10 mouse cellular contexts compared by ENCODE assay signal in the genomic region with DNA sequence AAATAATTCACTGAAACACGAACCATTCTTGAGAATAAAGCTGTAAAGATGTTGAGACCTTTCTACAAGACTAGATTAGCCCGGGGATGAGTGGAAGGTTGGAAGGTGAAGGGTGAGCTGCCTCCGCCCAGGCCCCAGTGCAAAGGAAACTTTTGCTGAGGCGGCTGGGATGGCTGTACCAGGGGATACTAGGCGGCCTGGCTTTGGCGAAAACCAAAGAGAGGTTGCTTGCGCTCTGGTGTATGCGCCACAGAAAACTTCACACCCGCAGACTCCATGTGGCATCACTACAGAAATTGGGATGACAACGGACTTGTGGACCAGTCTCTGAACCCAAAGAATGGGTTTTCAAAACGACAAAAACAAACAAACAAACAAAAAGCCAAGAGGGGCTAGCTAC. TPM values are rescaled to one million over a fixed set of nuclear protein-coding genes. Genes with fewer than 3 reads are reported as not detected.
A peak's percentile ranks its signal among the peaks of the same experiment; 100 is the strongest.
DNase-seq lines count a peak whose midpoint lies in the region; ATAC-seq lines count a peak whose summit lies in the region.
"Had no signal": no experiment of that assay in that cellular context is flagged by ENCODE, and none has a peak within 500 bp of the region (broad histone marks: within the 10 kb centered on the region; RNA-seq: fewer than 3 reads in every experiment).

No protein-coding gene starts in this region.

- DNase-seq in kidney, adult 18-20 months, result no peak
- peak; percentile 17 for DNase-seq in embryonic facial prominence, embryonic 11.5 days (ENCODE audit: low spot score)
- DNase-seq in kidney, postnatal 10 days, result peak; percentile 39
- peak; percentile 27 for DNase-seq in retina, embryonic 14.5 days (ENCODE audit: low spot score)
- no peak for DNase-seq in frontal cortex, postnatal 10 days (ENCODE audit: low spot score in 2 of 2)
- DNase-seq: gastrocnemius, postnatal 14 days; heart, postnatal 14 days had no signal

- peak overlapping the region; percentile 83 for H3K9ac ChIP-seq in kidney, embryonic 14.5 days (ENCODE audit: low read depth, low read length)
- no peak overlapping the region for H3K9ac ChIP-seq in embryonic facial prominence, embryonic 11.5 days (replicated peaks; ENCODE audit: low read length)
- H3K9ac ChIP-seq in heart, embryonic 11.5 days (ENCODE audit: low read depth, low read length), result no peak overlapping the region
- H3K9ac ChIP-seq: liver, embryonic 14.5 days had no signal

- no peaks in the 10 kb centered on the region for H3K9me3 ChIP-seq in kidney, embryonic 14.5 days (ENCODE audit: control insufficient read depth, low read length)
- H3K9me3 ChIP-seq in embryonic facial prominence, embryonic 11.5 days (replicated peaks; ENCODE audit: control insufficient read depth, low read length), result no peaks in the 10 kb centered on the region
- no peaks in the 10 kb centered on the region for H3K9me3 ChIP-seq in heart, embryonic 11.5 days (replicated peaks; ENCODE audit: control insufficient read depth, low read length)

- H3K27ac ChIP-seq in kidney, embryonic 14.5 days (ENCODE audit: low read depth, low read length), result peak overlapping the region; percentile 31; the same call in 1 of the 2 replicates
- H3K27ac ChIP-seq in embryonic facial prominence, embryonic 11.5 days (replicated peaks; ENCODE audit: low read depth, low read length), result no peak overlapping the region
- H3K27ac ChIP-seq in heart, embryonic 11.5 days (ENCODE audit: low read depth, low read length), result no peak overlapping the region
- H3K27ac ChIP-seq: liver, embryonic 14.5 days had no signal

- peak overlapping the region; percentile 62 for H3K4me3 ChIP-seq in kidney, embryonic 14.5 days (ENCODE audit: low read length)
- H3K4me3 ChIP-seq in embryonic facial prominence, embryonic 11.5 days (ENCODE audit: low read depth, low read length), result no peak overlapping the region
- H3K4me3 ChIP-seq in heart, embryonic 11.5 days (ENCODE audit: low read depth, low read length), result no peak overlapping the region

- H3K27me3 ChIP-seq in kidney, embryonic 14.5 days (ENCODE audit: control insufficient read depth, insufficient read depth, low read length), result peaks cover 26% of the 10 kb centered on the region
- peaks cover 36% of the 10 kb centered on the region for H3K27me3 ChIP-seq in embryonic facial prominence, embryonic 11.5 days (ENCODE audit: control insufficient read depth, insufficient read depth, low read length)
- peaks cover 76% of the 10 kb centered on the region for H3K27me3 ChIP-seq in heart, embryonic 11.5 days (ENCODE audit: control insufficient read depth, insufficient read depth, low read length)

- ATAC-seq in kidney, embryonic 14.5 days (ENCODE audit: low FRiP score, low TSS enrichment), result no peak
- ATAC-seq in embryonic facial prominence, embryonic 11.5 days (replicated peaks; ENCODE audit: insufficient number of reproducible peaks, low FRiP score, low TSS enrichment, low read depth), result no peak
- no peak for ATAC-seq in heart, embryonic 11.5 days (replicated peaks; ENCODE audit: insufficient number of reproducible peaks, low FRiP score, low TSS enrichment)

- 9% methylated on average over 11 of the region's 11 CpGs for WGBS in kidney, embryonic 14.5 days
- WGBS in embryonic facial prominence, embryonic 11.5 days, result 1% methylated on average over 11 of the region's 11 CpGs
- 2% methylated on average over 11 of the region's 11 CpGs for WGBS in heart, embryonic 11.5 days (ENCODE audit: insufficient replicate concordance)

- no peaks in the 10 kb centered on the region for H3K36me3 ChIP-seq in kidney, embryonic 14.5 days (ENCODE audit: control insufficient read depth, insufficient read depth, low read length)
- H3K36me3 ChIP-seq in embryonic facial prominence, embryonic 11.5 days (replicated peaks; ENCODE audit: control insufficient read depth, insufficient read depth, low read depth, low read length), result no peaks in the 10 kb centered on the region
- no peaks in the 10 kb centered on the region for H3K36me3 ChIP-seq in heart, embryonic 11.5 days (ENCODE audit: control insufficient read depth, insufficient read depth, low read length)

- peaks cover 23% of the 10 kb centered on the region for H3K4me1 ChIP-seq in kidney, embryonic 14.5 days (ENCODE audit: control insufficient read depth, insufficient read depth, low read length)
- H3K4me1 ChIP-seq in embryonic facial prominence, embryonic 11.5 days (ENCODE audit: control insufficient read depth, insufficient read depth, low read length), result peaks cover 3% of the 10 kb centered on the region; the same call in 1 of the 2 replicates
- H3K4me1 ChIP-seq in heart, embryonic 11.5 days (ENCODE audit: control insufficient read depth, insufficient read depth, low read length), result no peaks in the 10 kb centered on the region

- H3K4me2 ChIP-seq in kidney, embryonic 14.5 days (replicated peaks; ENCODE audit: low read depth, low read length), result peak overlapping the region; percentile 47
- H3K4me2 ChIP-seq in embryonic facial prominence, embryonic 11.5 days (ENCODE audit: low read depth, low read length), result no peak overlapping the region
- no peak overlapping the region for H3K4me2 ChIP-seq in heart, embryonic 11.5 days

RNA-seq across cellular contexts. Expression of a gene that starts 2.7 kb away (rescaled TPM):
- 89.8 and 140 TPM in 2 replicates for polyA plus RNA-seq in kidney, embryonic 14.5 days (2014; fragmentation: Nextera tagmentation; extraction: Ambion mirVana)
- polyA plus RNA-seq in embryonic facial prominence, embryonic 11.5 days (2014; fragmentation: Nextera tagmentation; extraction: Ambion mirVana), result 0.98 and 1.6 TPM in 2 replicates
- 0.27 TPM in 1 of 2 replicates, not detected in the other for polyA plus RNA-seq in heart, embryonic 11.5 days (2014; fragmentation: Nextera tagmentation; extraction: Ambion mirVana)

Comparison
In these comparisons a context has a peak if more than half of its experiments do, and no peak if none do; other contexts are left out.
1. DNase-seq: peak in embryonic facial prominence, embryonic 11.5 days (single experiment), kidney, postnatal 10 days (single experiment) and retina, embryonic 14.5 days (single experiment); none in kidney, adult 18-20 months (single experiment) and frontal cortex, postnatal 10 days (0 of 2).
2. RNA of a gene that starts 2.7 kb away (polyA plus RNA-seq): 89.8 to 140 TPM in kidney, embryonic 14.5 days; 0.98 to 1.6 TPM in embryonic facial prominence, embryonic 11.5 days and 0.27 TPM in heart, embryonic 11.5 days; every median in the first group is over 10 times any median in the second.